Mouse (Mus musculus): ENCODE measurements around the gene Rbm41.

Gene Rbm41

GRCm38 (mm10) chrX:139997740-139998690, at the start of gene Rbm41:
Gene Rbm41 (minus strand): TSS chrX:139998595.
- peak; percentile 54 to 63 for DNase-seq

DNA sequence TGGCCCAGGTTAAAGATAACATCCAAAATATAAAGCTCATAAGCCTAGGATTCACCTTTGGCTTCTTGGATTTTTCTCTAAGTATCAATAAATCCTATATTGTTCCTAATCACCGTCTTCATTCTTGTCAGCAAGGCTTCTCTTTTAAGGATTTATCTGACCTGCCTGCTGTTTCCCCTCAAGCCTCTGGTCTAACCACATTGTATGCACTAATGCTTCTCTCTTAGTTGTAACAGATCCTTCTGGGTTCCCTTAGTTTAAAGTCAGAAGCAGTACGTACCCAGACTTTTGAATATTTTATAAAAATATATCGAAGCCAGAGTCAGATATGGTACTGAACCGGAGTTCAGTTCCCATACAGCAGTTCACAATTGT, 283 bp upstream of the Rbm41 start:
- DNase-seq = no peak

DNA sequence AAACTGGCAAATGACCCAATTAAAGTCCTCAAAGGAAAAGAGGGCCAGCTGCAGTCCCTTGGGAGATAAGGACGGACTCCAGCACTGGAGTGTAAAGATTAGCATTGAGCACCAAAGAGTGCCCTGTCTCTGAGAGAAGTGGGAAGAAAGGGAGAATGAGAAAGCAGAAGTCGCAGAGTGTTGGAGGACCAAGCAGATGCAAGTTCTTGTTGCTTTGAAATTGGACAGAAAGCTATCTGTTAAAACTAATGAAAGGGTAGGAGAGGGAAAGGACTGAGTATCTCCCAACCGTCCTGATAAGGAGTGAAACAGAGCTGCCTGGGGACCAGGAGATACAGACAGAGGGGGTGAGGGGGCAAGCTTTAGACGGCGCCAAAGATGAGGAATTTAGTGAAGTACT, 16.3 kb downstream of the Rbm41 start:
- DNase-seq = no peak

- DNase-seq = no peak
These were observed 64.9 kb downstream of the Rbm41 start for GRCm38 (mm10) chrX:139933507-139933906.

- DNase-seq = no peak
These were observed 65.9 kb downstream of the Rbm41 start for GRCm38 (mm10) chrX:139932472-139932871.

DNA sequence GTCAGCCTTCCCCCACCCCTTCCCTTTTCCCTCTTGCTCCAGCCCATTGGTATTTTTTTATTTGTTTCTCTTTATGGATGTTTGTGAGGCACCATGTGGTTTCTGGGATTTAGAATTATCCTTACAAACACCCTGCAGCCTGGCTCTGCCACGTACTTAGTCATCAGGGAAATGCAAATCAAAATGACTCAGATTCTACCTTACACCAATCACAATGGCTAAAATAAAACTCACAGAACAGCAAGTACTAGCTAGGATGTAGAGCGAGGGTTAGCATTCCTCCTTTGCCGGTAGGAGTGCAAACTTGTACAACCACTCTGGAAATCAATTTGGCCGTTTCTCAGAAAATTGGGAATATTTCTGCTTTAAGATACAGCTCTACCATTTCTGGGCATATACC, 77.8 kb downstream of the Rbm41 start:
- DNase-seq = no peak

DNA sequence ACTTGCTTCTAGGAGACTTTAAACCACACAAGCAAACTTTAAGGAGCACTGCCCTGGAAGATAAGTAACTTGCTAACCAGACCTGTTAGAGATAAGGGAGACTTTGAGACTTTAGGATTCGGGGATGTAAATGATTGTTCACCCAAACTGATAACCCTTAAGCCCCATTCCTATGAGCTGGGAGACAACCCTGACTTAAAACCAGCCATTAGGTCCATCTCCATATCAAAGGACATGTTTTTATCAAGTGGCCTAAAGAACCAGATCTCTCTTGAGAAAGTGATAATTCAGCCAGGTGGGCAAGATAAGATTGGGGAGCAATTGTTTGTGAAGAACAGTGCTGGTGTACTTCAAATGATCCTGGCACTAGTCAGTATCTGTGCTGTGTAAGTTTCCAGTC, 107.0 kb downstream of the Rbm41 start:
- DNase-seq = no peak

GRCm38 (mm10) chrX:139883221-139883620, 115.2 kb downstream of the Rbm41 start:
- DNase-seq = no peak

- peak in 1 of 2 experiments; percentile 2 for DNase-seq
These were observed 120.5 kb downstream of the Rbm41 start for GRCm38 (mm10) chrX:139877936-139878335.

GRCm38 (mm10) chrX:139877105-139877504, 121.3 kb downstream of the Rbm41 start:
- DNase-seq = no peak

DNA sequence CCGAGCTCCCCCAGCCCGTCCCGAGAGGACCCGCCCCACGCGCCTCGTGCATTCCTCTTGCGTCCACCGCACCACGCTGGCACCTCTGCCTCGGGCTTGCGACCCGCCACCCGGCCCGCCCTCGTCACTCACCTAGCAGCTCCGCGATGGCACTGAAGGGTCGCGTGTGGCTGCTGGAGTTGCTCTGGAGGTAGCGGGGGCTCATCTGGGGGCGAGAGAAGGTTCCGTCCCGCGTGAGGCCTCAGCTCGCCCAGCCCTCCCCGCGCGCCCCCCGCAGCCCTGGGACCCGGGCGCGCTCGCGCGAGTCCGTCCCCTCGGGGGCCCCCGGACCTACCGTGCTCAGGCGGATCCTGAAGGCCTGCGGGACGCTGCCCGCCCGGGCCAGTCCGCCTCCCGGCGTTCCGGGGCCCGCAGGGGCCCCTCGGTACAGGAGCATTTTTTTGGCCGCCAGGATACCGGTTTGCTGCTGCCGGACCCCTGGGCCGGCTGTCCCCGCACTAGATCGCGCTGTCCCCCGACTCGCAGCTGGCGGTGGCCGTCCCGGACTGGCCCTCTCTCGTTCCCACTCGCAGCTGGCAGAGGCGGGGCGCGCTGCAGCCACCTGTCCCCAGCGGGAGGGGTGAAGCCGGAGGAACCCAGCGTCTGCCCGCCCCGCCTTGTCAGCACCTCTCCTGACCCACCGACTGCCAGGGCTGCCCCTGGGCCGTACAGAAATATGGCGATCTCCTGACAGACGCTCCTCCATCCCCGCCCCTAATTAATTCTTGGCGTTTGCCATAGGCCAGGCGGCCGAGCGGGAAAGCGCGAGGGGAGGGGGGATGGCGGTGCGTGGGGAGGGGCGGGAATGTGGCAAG, 127.2 kb downstream of the Rbm41 start, which contains the start of gene Morc4:
Gene Morc4 (minus strand): TSS at position 740 of the 854 bp plus-strand sequence.
- DNase-seq = peak; percentile 64 to 81

GRCm38 (mm10) chrX:139870300-139870711, 128.1 kb downstream of the Rbm41 start:
- DNase-seq = peak; percentile 51 to 65

DNA sequence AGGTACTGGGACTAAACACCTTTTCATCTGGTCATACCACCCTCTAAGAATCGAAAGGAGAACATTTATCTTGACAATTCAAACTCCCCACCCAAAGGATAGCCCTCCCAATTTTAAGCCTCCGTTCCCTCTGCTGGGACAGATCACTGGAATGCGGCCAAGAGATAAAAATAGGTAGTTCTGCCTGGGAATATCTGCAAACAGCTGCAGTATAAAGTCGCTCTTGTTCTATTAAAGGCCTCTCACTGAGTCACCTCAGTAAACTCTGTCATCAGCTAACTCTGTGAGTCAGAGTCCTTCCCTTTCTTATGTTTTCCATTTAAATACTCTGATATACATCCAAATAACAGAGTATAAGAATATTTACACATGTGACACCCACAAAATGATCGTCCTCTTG, 139.0 kb downstream of the Rbm41 start:
- DNase-seq = no peak

- DNase-seq = no peak
These were observed 143.6 kb downstream of the Rbm41 start for GRCm38 (mm10) chrX:139854795-139855194.

DNA sequence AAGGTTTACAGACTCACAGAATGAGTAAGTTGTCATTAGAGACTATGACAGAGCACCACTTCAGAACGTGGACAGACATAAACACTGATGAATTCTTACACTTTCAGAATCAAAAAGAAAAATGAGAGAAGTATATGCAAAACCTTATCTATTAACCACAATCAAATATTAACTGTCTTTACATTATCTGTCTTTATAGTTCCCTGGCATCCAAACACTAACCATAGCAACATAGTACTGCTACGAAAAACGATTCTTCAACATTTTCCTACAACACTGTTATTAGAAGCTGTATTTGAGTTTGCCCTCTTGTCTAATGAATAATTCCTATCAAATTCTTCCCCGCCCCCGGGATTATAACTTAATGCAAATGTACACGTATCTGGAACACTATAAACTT, 157.3 kb downstream of the Rbm41 start:
- DNase-seq = no peak
